Mouse (Mus musculus): ENCODE measurements around the gene Pitpnb. TPM values are rescaled to one million over a fixed set of nuclear protein-coding genes. Genes with fewer than 3 reads are reported as not detected.

The Pitpnb gene
- polyA plus RNA-seq, 1 experiment from 2014 or later: 81.0 TPM

GRCm38 (mm10) chr5:111419121-111419881, 88.7 kb downstream of the Pitpnb start:
- Histone ChIP-seq H3K27ac (ENCODE audit: low read depth, low read length) (no peak overlapping the region), H3K4me2 (peak overlapping the region; percentile 79), H3K27me3 (replicated peaks; ENCODE audit: control insufficient read depth, insufficient read depth, low read length) (peaks cover 83% of the 10 kb centered on the region), H3K4me1 (replicated peaks; ENCODE audit: control insufficient read depth, insufficient read depth, low read length) (peaks cover 9% of the 10 kb centered on the region), H3K9ac (ENCODE audit: low read depth, low read length) (no peak overlapping the region), H3K4me3 (ENCODE audit: low read depth, low read length) (peak overlapping the region; percentile 66), H3K9me3 (ENCODE audit: control insufficient read depth, low read length) (no peaks in the 10 kb centered on the region), H3K36me3 (ENCODE audit: control insufficient read depth, insufficient read depth, low read length) (no peaks in the 10 kb centered on the region)
- DNase-seq (ENCODE audit: low spot score): peak; percentile 60
- ATAC-seq (replicated peaks; ENCODE audit: low FRiP score): no peak
- 9% methylated on average over 42 of the region's 42 CpGs for WGBS

GRCm38 (mm10) chr5:111420011-111420691, 89.6 kb downstream of the Pitpnb start:
- H3K4me2 ChIP-seq: peak overlapping the region; percentile 79
- DNase-seq (ENCODE audit: low spot score) (peak; percentile 45), ATAC-seq (replicated peaks; ENCODE audit: low FRiP score) (no peak)
- no peak overlapping the region for H3K27ac ChIP-seq (ENCODE audit: low read depth, low read length)
- H3K27me3 ChIP-seq (replicated peaks; ENCODE audit: control insufficient read depth, insufficient read depth, low read length): peaks cover 76% of the 10 kb centered on the region
- H3K36me3 ChIP-seq (ENCODE audit: control insufficient read depth, insufficient read depth, low read length): no peaks in the 10 kb centered on the region
- H3K9me3 ChIP-seq (ENCODE audit: control insufficient read depth, low read length): no peaks in the 10 kb centered on the region
- H3K4me1 ChIP-seq (replicated peaks; ENCODE audit: control insufficient read depth, insufficient read depth, low read length): peaks cover 9% of the 10 kb centered on the region
- no peak overlapping the region for H3K9ac ChIP-seq (ENCODE audit: low read depth, low read length)
- H3K4me3 ChIP-seq (ENCODE audit: low read depth, low read length): peak overlapping the region; percentile 66
- 5% methylated on average over 56 of the region's 56 CpGs for WGBS

- no peaks in the 10 kb centered on the region for H3K36me3 ChIP-seq (ENCODE audit: control insufficient read depth, insufficient read depth, low read length)
- H3K27me3 ChIP-seq (replicated peaks; ENCODE audit: control insufficient read depth, insufficient read depth, low read length): peaks cover 68% of the 10 kb centered on the region
- DNase-seq (ENCODE audit: low spot score) (no peak), ATAC-seq (replicated peaks; ENCODE audit: low FRiP score) (no peak)
- peak overlapping the region; percentile 79 for H3K4me2 ChIP-seq
- no peak overlapping the region for H3K9ac ChIP-seq (ENCODE audit: low read depth, low read length)
- no peaks in the 10 kb centered on the region for H3K9me3 ChIP-seq (ENCODE audit: control insufficient read depth, low read length)
- 60% methylated on average over 22 of the region's 22 CpGs for WGBS
- peak overlapping the region; percentile 66; the same call in 1 of the 2 replicates for H3K4me3 ChIP-seq (ENCODE audit: low read depth, low read length)
- no peak overlapping the region for H3K27ac ChIP-seq (ENCODE audit: low read depth, low read length)
- peaks cover 9% of the 10 kb centered on the region for H3K4me1 ChIP-seq (replicated peaks; ENCODE audit: control insufficient read depth, insufficient read depth, low read length)
These were observed 90.3 kb downstream of the Pitpnb start for GRCm38 (mm10) chr5:111420896-111421295.

GRCm38 (mm10) chr5:111421424-111421823, 90.9 kb downstream of the Pitpnb start:
- H3K9me3 ChIP-seq (ENCODE audit: control insufficient read depth, low read length): no peaks in the 10 kb centered on the region
- H3K4me2 ChIP-seq: peak overlapping the region; percentile 14
- no peak overlapping the region for H3K27ac ChIP-seq (ENCODE audit: low read depth, low read length)
- peaks cover 9% of the 10 kb centered on the region for H3K4me1 ChIP-seq (replicated peaks; ENCODE audit: control insufficient read depth, insufficient read depth, low read length)
- 79% methylated on average over 15 of the region's 15 CpGs for WGBS
- peaks cover 63% of the 10 kb centered on the region for H3K27me3 ChIP-seq (replicated peaks; ENCODE audit: control insufficient read depth, insufficient read depth, low read length)
- H3K4me3 ChIP-seq (ENCODE audit: low read depth, low read length): no peak overlapping the region
- DNase-seq (ENCODE audit: low spot score): no peak
- H3K36me3 ChIP-seq (ENCODE audit: control insufficient read depth, insufficient read depth, low read length): no peaks in the 10 kb centered on the region
- no peak overlapping the region for H3K9ac ChIP-seq (ENCODE audit: low read depth, low read length)
- ATAC-seq (replicated peaks; ENCODE audit: low FRiP score): no peak

GRCm38 (mm10) chr5:111422058-111422800, 91.7 kb downstream of the Pitpnb start:
- Histone ChIP-seq H3K4me2 (peak overlapping the region; percentile 2; the same call in 1 of the 2 replicates), H3K27me3 (replicated peaks; ENCODE audit: control insufficient read depth, insufficient read depth, low read length) (peaks cover 55% of the 10 kb centered on the region), H3K4me1 (replicated peaks; ENCODE audit: control insufficient read depth, insufficient read depth, low read length) (peaks cover 9% of the 10 kb centered on the region), H3K4me3 (ENCODE audit: low read depth, low read length) (no peak overlapping the region), H3K27ac (ENCODE audit: low read depth, low read length) (no peak overlapping the region), H3K9ac (ENCODE audit: low read depth, low read length) (no peak overlapping the region), H3K36me3 (ENCODE audit: control insufficient read depth, insufficient read depth, low read length) (no peaks in the 10 kb centered on the region), H3K9me3 (ENCODE audit: control insufficient read depth, low read length) (no peaks in the 10 kb centered on the region)
- 70% methylated on average over 8 of the region's 8 CpGs for WGBS
- DNase-seq (ENCODE audit: low spot score) (no peak), ATAC-seq (replicated peaks; ENCODE audit: low FRiP score) (no peak)

GRCm38 (mm10) chr5:111423011-111423410, 92.4 kb downstream of the Pitpnb start:
- Histone ChIP-seq H3K36me3 (ENCODE audit: control insufficient read depth, insufficient read depth, low read length) (no peaks in the 10 kb centered on the region), H3K9ac (ENCODE audit: low read depth, low read length) (no peak overlapping the region), H3K27me3 (replicated peaks; ENCODE audit: control insufficient read depth, insufficient read depth, low read length) (peaks cover 47% of the 10 kb centered on the region), H3K4me3 (ENCODE audit: low read depth, low read length) (no peak overlapping the region), H3K4me1 (replicated peaks; ENCODE audit: control insufficient read depth, insufficient read depth, low read length) (peaks cover 9% of the 10 kb centered on the region), H3K4me2 (0 out of 2 replicates have a peak overlapping the region, but pooled peaks have one; percentile 24), H3K9me3 (ENCODE audit: control insufficient read depth, low read length) (no peaks in the 10 kb centered on the region), H3K27ac (ENCODE audit: low read depth, low read length) (no peak overlapping the region)
- ATAC-seq (replicated peaks; ENCODE audit: low FRiP score) (no peak), DNase-seq (ENCODE audit: low spot score) (no peak)
- 79% methylated on average over 10 of the region's 10 CpGs for WGBS

DNA sequence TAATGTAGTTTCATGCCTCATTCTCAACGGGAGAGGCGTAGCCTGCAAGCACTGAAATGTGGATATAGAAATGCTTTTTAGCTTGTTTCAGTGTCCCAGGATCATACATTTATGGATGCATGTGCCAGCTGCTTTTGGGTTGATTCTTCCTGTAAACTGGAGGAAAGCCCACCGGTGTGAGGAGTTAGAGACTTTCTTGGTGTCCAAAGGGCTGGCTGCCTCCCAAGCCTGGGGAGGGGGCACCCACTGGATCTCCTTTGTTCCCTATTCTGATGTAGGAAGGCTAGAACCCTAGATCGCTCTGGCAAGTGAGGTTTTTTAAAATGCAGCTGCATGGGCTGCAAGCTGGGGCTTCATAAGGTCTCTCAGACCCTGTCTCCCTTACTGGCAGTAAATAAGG, 93.1 kb downstream of the Pitpnb start:
- no peak overlapping the region for H3K4me3 ChIP-seq (ENCODE audit: low read depth, low read length)
- H3K4me1 ChIP-seq (replicated peaks; ENCODE audit: control insufficient read depth, insufficient read depth, low read length): peaks cover 9% of the 10 kb centered on the region
- ATAC-seq (replicated peaks; ENCODE audit: low FRiP score) (no peak), DNase-seq (ENCODE audit: low spot score) (no peak)
- H3K4me2 ChIP-seq: no peak overlapping the region
- no peaks in the 10 kb centered on the region for H3K36me3 ChIP-seq (ENCODE audit: control insufficient read depth, insufficient read depth, low read length)
- 88% methylated on average over 4 of the region's 4 CpGs for WGBS
- H3K9me3 ChIP-seq (ENCODE audit: control insufficient read depth, low read length): no peaks in the 10 kb centered on the region
- H3K27me3 ChIP-seq (replicated peaks; ENCODE audit: control insufficient read depth, insufficient read depth, low read length): peaks cover 41% of the 10 kb centered on the region
- no peak overlapping the region for H3K9ac ChIP-seq (ENCODE audit: low read depth, low read length)
- H3K27ac ChIP-seq (ENCODE audit: low read depth, low read length): no peak overlapping the region

DNA sequence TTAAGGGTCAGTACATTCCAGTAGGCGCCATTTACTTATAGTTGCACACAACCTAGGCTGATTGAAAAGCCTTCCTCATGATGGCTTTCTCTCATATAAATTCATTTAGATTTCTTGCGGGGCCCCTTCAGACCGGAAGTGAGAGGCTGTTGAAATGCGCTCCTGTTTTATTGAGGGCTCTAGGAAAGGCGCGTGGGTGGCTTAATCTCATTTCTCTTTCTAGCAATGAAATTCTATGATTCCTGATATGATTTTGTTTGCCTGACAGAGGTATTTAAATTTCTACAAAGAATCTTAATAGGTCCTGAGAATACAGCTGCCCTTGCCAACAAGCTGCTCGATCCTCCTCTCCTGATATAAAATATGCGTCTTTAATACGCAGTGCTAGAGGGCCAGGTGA, 95.2 kb downstream of the Pitpnb start:
- H3K36me3 ChIP-seq (ENCODE audit: control insufficient read depth, insufficient read depth, low read length): no peaks in the 10 kb centered on the region
- H3K27me3 ChIP-seq (replicated peaks; ENCODE audit: control insufficient read depth, insufficient read depth, low read length): peaks cover 19% of the 10 kb centered on the region
- H3K4me3 ChIP-seq (ENCODE audit: low read depth, low read length): no peak overlapping the region
- no peak overlapping the region for H3K9ac ChIP-seq (ENCODE audit: low read depth, low read length)
- no peaks in the 10 kb centered on the region; the same call in 1 of the 2 replicates for H3K4me1 ChIP-seq (replicated peaks; ENCODE audit: control insufficient read depth, insufficient read depth, low read length)
- H3K4me2 ChIP-seq: no peak overlapping the region
- ATAC-seq (replicated peaks; ENCODE audit: low FRiP score) (no peak), DNase-seq (ENCODE audit: low spot score) (no peak)
- 89% methylated on average over 9 of the region's 9 CpGs for WGBS
- no peaks in the 10 kb centered on the region for H3K9me3 ChIP-seq (ENCODE audit: control insufficient read depth, low read length)
- H3K27ac ChIP-seq (ENCODE audit: low read depth, low read length): no peak overlapping the region

All from liver, embryonic 11.5 days (tissue).